Mouse (Mus musculus) neural tube, embryonic 14.5 days (tissue): Measurements from ENCODE around the gene Dph5. TPM values are rescaled to one million over a fixed set of nuclear protein-coding genes. Genes with fewer than 3 reads are reported as not detected.
A peak's percentile ranks its signal among the peaks of the same experiment; 100 is the strongest.
"Not testable (repeated sequence)": the region's sequence is repeated elsewhere in the genome, so short reads cannot be mapped to it uniquely, and the experiment has no call there.

Experiments
- ATAC-seq: fragments of 200-750 bp; cut with Nextera tagmentation; 2 replicates; pipeline ENCODE4 v1.8.0; 2017; ENCODE audit warnings: low read depth, mild to moderate bottlenecking, moderate TSS enrichment, moderate library complexity
- H3K27ac ChIP-seq: fragments of 300-500 bp; sonication (generic); 2 replicates; pipeline ENCODE4 v1.5.1; 2014; ENCODE audit warnings: low read depth, mild to moderate bottlenecking, control low read depth, low read length, moderate library complexity, mixed read lengths
- H3K27me3 ChIP-seq: fragments of 300-500 bp; sonication (generic); 2 replicates; pipeline ENCODE4 v1.6.1; 2014; ENCODE audit warnings: low read length; ENCODE audit not compliant: control insufficient read depth, insufficient read depth
- H3K36me3 ChIP-seq: fragments of 300-500 bp; sonication (generic); 2 replicates; pipeline ENCODE4 v1.6.1; 2014; ENCODE audit warnings: low read length, mixed read lengths; ENCODE audit not compliant: control insufficient read depth, insufficient read depth
- H3K4me1 ChIP-seq: fragments of 300-500 bp; sonication (generic); 2 replicates; pipeline ENCODE4 v1.6.1; 2014; ENCODE audit warnings: low read length; ENCODE audit not compliant: control insufficient read depth, insufficient read depth
- H3K4me2 ChIP-seq: fragments of 300-500 bp; sonication (generic); 2 replicates; pipeline ENCODE4 v1.6.1; 2014; ENCODE audit warnings: mild to moderate bottlenecking, low read depth, low read length, control low read depth
- H3K4me3 ChIP-seq: fragments of 300-500 bp; sonication (generic); 2 replicates; pipeline ENCODE4 v1.5.1; 2014; ENCODE audit warnings: low read depth, low read length, control low read depth, mixed read lengths
- H3K9ac ChIP-seq: fragments of 300-500 bp; sonication (generic); replicated peaks from 2 replicates; pipeline ENCODE4 v1.6.1; 2014; ENCODE audit warnings: low read depth, mild to moderate bottlenecking, control low read depth, low read length, mixed read lengths
- H3K9me3 ChIP-seq: fragments of 300-500 bp; sonication (generic); 2 replicates; pipeline ENCODE4 v1.6.1; 2016; ENCODE audit warnings: low read length; ENCODE audit not compliant: control insufficient read depth
- WGBS: fragments of 180-500 bp; shearing (Covaris S2); extraction: QIAGEN DNeasy Blood & Tissue Kit; methylation state at CpG from one replicate; pipeline ENCODE4 v1.1.7; 2014; 5-methylcytosine and 5-hydroxymethylcytosine counted together
- polyA plus RNA-seq: library from polyadenylated mRNA; unstranded; fragments of >200 nt; fragmentation: Nextera tagmentation; extraction: Ambion mirVana; gene quantifications from 2 replicates; pipeline ENCODE4 v1.2.1, GENCODE M21; 2014

Dph5 gene
- polyA plus RNA-seq, 1 experiment from 2014 or later = 33.0 TPM

GRCm38 (mm10) chr3:115905067-115905466 is 17.4 kb downstream of the Dph5 start:
- Histone ChIP-seq H3K4me1 (no peaks in the 10 kb centered on the region), H3K27ac (no peak overlapping the region), H3K36me3 (peaks cover 4% of the 10 kb centered on the region; the same call in 1 of the 2 replicates), H3K4me2 (no peak overlapping the region), H3K4me3 (no peak overlapping the region), H3K9ac (no peak overlapping the region), H3K27me3 (no peaks in the 10 kb centered on the region), H3K9me3 (no peaks in the 10 kb centered on the region)
- 62% methylated on average over 3 of the region's 3 CpGs for whole genome bisulfite sequencing
- ATAC-seq = peak; percentile 92

GRCm38 (mm10) chr3:115905567-115905966 is 17.9 kb downstream of the Dph5 start:
- peak; percentile 44; the same call in 1 of the 2 replicates for ATAC-seq
- H3K36me3 ChIP-seq = peaks cover 4% of the 10 kb centered on the region; the same call in 1 of the 2 replicates
- 73% methylated on average over 4 of the region's 4 CpGs for WGBS

GRCm38 (mm10) chr3:115907406-115907805 is 19.8 kb downstream of the Dph5 start:
- H3K27me3 ChIP-seq, H3K9me3 ChIP-seq, H3K9ac ChIP-seq, ATAC-seq, H3K4me2 ChIP-seq, H3K36me3 ChIP-seq, H3K27ac ChIP-seq, H3K4me1 ChIP-seq, H3K4me3 ChIP-seq: not testable (repeated sequence)
- 97% methylated on average over 10 of the region's 11 CpGs for WGBS

More at GRCm38 (mm10) chr3:115905567-115905966, 17.9 kb downstream of the Dph5 start:
- no peaks in the 10 kb centered on the region for H3K9me3 ChIP-seq
- no peaks in the 10 kb centered on the region for H3K4me1 ChIP-seq
- H3K4me2 ChIP-seq = no peak overlapping the region
- no peak overlapping the region for H3K9ac ChIP-seq
- H3K4me3 ChIP-seq = no peak overlapping the region
- H3K27ac ChIP-seq = peak overlapping the region; percentile 12; the same call in 1 of the 2 replicates
- H3K27me3 ChIP-seq = no peaks in the 10 kb centered on the region

- Histone ChIP-seq H3K36me3 (0 out of 2 replicates have a peak, but pooled peaks cover 3% of the 10 kb centered on the region), H3K9me3 (no peaks in the 10 kb centered on the region), H3K27ac (no peak overlapping the region), H3K4me3 (no peak overlapping the region), H3K27me3 (no peaks in the 10 kb centered on the region), H3K4me1 (no peaks in the 10 kb centered on the region), H3K9ac (no peak overlapping the region), H3K4me2 (no peak overlapping the region)
- ATAC-seq = no peak
- WGBS = 93% methylated on average over 4 of the region's 4 CpGs
Measured at GRCm38 (mm10) chr3:115924401-115925190, 37.0 kb downstream of the Dph5 start.

- 93% methylated on average over 8 of the region's 8 CpGs for WGBS
Measured at GRCm38 (mm10) chr3:115926531-115926930, 38.9 kb downstream of the Dph5 start.

GRCm38 (mm10) chr3:115931701-115932100 is 44.1 kb downstream of the Dph5 start:
- Histone ChIP-seq H3K27ac (no peak overlapping the region), H3K4me2 (no peak overlapping the region), H3K27me3 (no peaks in the 10 kb centered on the region), H3K4me3 (no peak overlapping the region), H3K36me3 (0 out of 2 replicates have a peak, but pooled peaks cover 3% of the 10 kb centered on the region), H3K9me3 (no peaks in the 10 kb centered on the region), H3K4me1 (no peaks in the 10 kb centered on the region), H3K9ac (no peak overlapping the region)
- 93% methylated on average over 6 of the region's 6 CpGs for WGBS
- ATAC-seq = no peak

More at GRCm38 (mm10) chr3:115926531-115926930, 38.9 kb downstream of the Dph5 start:
- no peak for ATAC-seq
- Histone ChIP-seq H3K9me3 (no peaks in the 10 kb centered on the region), H3K4me2 (no peak overlapping the region), H3K9ac (no peak overlapping the region), H3K36me3 (0 out of 2 replicates have a peak, but pooled peaks cover 3% of the 10 kb centered on the region), H3K27me3 (no peaks in the 10 kb centered on the region), H3K4me1 (no peaks in the 10 kb centered on the region), H3K27ac (no peak overlapping the region), H3K4me3 (no peak overlapping the region)

GRCm38 (mm10) chr3:115933293-115934186 is 45.9 kb downstream of the Dph5 start:
- WGBS = 90% methylated on average over 18 of the region's 18 CpGs
- Histone ChIP-seq H3K36me3 (no peaks in the 10 kb centered on the region), H3K4me1 (no peaks in the 10 kb centered on the region)

GRCm38 (mm10) chr3:115936734-115937599 is 49.3 kb downstream of the Dph5 start:
- H3K9ac ChIP-seq = no peak overlapping the region
- H3K27ac ChIP-seq = no peak overlapping the region
- no peak for ATAC-seq
- no peak overlapping the region for H3K4me3 ChIP-seq
- 62% methylated on average over 4 of the region's 4 CpGs for WGBS
- no peaks in the 10 kb centered on the region for H3K27me3 ChIP-seq
- H3K4me2 ChIP-seq = no peak overlapping the region
- no peaks in the 10 kb centered on the region for H3K9me3 ChIP-seq
- no peaks in the 10 kb centered on the region for H3K4me1 ChIP-seq
- H3K36me3 ChIP-seq = no peaks in the 10 kb centered on the region

More at GRCm38 (mm10) chr3:115933293-115934186, 45.9 kb downstream of the Dph5 start:
- Histone ChIP-seq H3K9ac (no peak overlapping the region), H3K4me2 (no peak overlapping the region), H3K27ac (no peak overlapping the region), H3K27me3 (no peaks in the 10 kb centered on the region), H3K4me3 (no peak overlapping the region), H3K9me3 (no peaks in the 10 kb centered on the region)
- no peak for ATAC-seq
